Mouse (Mus musculus): ENCODE data around the gene Syne1. TPM values are rescaled to one million over a fixed set of nuclear protein-coding genes. Genes with fewer than 3 reads are reported as not detected.
A peak's percentile ranks its signal among the peaks of the same experiment; 100 is the strongest.

Gene Syne1
- total and polyA plus RNA-seq, 2 experiments from 2014 or later = 25.9 to 71.2 TPM

- TF ChIP-seq EP300 (IDR thresholded peaks at IDR 0.05; ENCODE audit: low read depth) = no peak
- TF ChIP-seq CTCF (IDR thresholded peaks at IDR 0.05; ENCODE audit: low read depth) = 0 out of 2 replicates have a peak, but pooled peaks have one; percentile 9
These were observed 380.9 kb downstream of the Syne1 start for GRCm38 (mm10) chr10:5170425-5170824.

GRCm38 (mm10) chr10:5167481-5167880 is 383.8 kb downstream of the Syne1 start:
- no peak for DNase-seq (ENCODE audit: low spot score)
- Histone ChIP-seq H3K9ac (replicated peaks; ENCODE audit: low read depth, low read length) (no peak overlapping the region), H3K27me3 (ENCODE audit: control insufficient read depth, insufficient read depth, low read length) (no peaks in the 10 kb centered on the region), H3K36me3 (replicated peaks; ENCODE audit: control insufficient read depth, insufficient read depth, low read length) (peaks cover 60% of the 10 kb centered on the region), H3K9me3 (replicated peaks; ENCODE audit: control insufficient read depth, low read length) (no peaks in the 10 kb centered on the region), H3K4me3 (ENCODE audit: low read depth, low read length) (no peak overlapping the region), H3K27ac (ENCODE audit: low read depth) (no peak overlapping the region), H3K4me1 (ENCODE audit: control insufficient read depth, insufficient read depth) (no peaks in the 10 kb centered on the region), H3K4me2 (ENCODE audit: low read depth, low read length) (no peak overlapping the region)
- no peak for ATAC-seq (ENCODE audit: insufficient read depth, low read depth)
- WGBS = 63% methylated on average over 3 of the region's 3 CpGs
- no peak for TF ChIP-seq CTCF (IDR thresholded peaks at IDR 0.05; ENCODE audit: low read depth)
- TF ChIP-seq EP300 (IDR thresholded peaks at IDR 0.05; ENCODE audit: low read depth) = no peak

More at GRCm38 (mm10) chr10:5170425-5170824, 380.9 kb downstream of the Syne1 start:
- Histone ChIP-seq H3K9me3 (replicated peaks; ENCODE audit: control insufficient read depth, low read length) (no peaks in the 10 kb centered on the region), H3K4me1 (ENCODE audit: control insufficient read depth, insufficient read depth) (no peaks in the 10 kb centered on the region), H3K9ac (replicated peaks; ENCODE audit: low read depth, low read length) (no peak overlapping the region), H3K4me2 (ENCODE audit: low read depth, low read length) (no peak overlapping the region), H3K4me3 (ENCODE audit: low read depth, low read length) (no peak overlapping the region), H3K36me3 (replicated peaks; ENCODE audit: control insufficient read depth, insufficient read depth, low read length) (peaks cover 67% of the 10 kb centered on the region), H3K27ac (ENCODE audit: low read depth) (no peak overlapping the region), H3K27me3 (ENCODE audit: control insufficient read depth, insufficient read depth, low read length) (no peaks in the 10 kb centered on the region)
- 82% methylated on average over 1 of the region's 1 CpGs for WGBS
- no peak for ATAC-seq (ENCODE audit: insufficient read depth, low read depth)
- no peak for DNase-seq (ENCODE audit: low spot score)

- Histone ChIP-seq H3K4me2 (ENCODE audit: low read depth, low read length) (no peak overlapping the region), H3K27ac (ENCODE audit: low read depth) (no peak overlapping the region), H3K4me3 (ENCODE audit: low read depth, low read length) (no peak overlapping the region), H3K27me3 (ENCODE audit: control insufficient read depth, insufficient read depth, low read length) (no peaks in the 10 kb centered on the region), H3K36me3 (replicated peaks; ENCODE audit: control insufficient read depth, insufficient read depth, low read length) (peaks cover 47% of the 10 kb centered on the region), H3K9ac (replicated peaks; ENCODE audit: low read depth, low read length) (no peak overlapping the region), H3K9me3 (replicated peaks; ENCODE audit: control insufficient read depth, low read length) (no peaks in the 10 kb centered on the region), H3K4me1 (ENCODE audit: control insufficient read depth, insufficient read depth) (no peaks in the 10 kb centered on the region)
- DNase-seq (ENCODE audit: low spot score) (no peak), ATAC-seq (ENCODE audit: insufficient read depth, low read depth) (no peak)
- TF ChIP-seq EP300 (IDR thresholded peaks at IDR 0.05; ENCODE audit: low read depth) (no peak), CTCF (IDR thresholded peaks at IDR 0.05; ENCODE audit: low read depth) (no peak)
- WGBS = 53% methylated on average over 5 of the region's 5 CpGs
These were observed 385.8 kb downstream of the Syne1 start for GRCm38 (mm10) chr10:5165439-5165838.

DNA sequence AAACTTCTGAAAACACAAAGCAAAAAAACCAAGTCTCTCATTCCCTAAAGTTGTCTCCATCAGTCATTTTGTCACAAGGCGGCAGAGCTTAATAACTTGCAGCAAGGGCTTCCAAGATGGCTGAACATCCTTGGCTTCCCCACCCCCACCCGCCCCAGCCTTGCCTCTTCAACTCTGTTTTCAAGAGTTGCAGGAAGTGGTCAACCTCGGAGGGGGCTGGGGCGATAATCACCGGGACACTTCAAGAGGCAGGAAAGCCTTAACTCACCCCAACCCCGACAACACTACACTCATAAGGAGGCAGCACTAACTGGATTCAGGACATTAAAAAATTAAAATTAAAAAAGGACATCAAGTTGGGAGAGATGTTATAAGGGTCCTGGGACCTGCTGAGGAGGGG is 387.5 kb downstream of the Syne1 start:
- 51% methylated on average over 6 of the region's 6 CpGs for WGBS

DNA sequence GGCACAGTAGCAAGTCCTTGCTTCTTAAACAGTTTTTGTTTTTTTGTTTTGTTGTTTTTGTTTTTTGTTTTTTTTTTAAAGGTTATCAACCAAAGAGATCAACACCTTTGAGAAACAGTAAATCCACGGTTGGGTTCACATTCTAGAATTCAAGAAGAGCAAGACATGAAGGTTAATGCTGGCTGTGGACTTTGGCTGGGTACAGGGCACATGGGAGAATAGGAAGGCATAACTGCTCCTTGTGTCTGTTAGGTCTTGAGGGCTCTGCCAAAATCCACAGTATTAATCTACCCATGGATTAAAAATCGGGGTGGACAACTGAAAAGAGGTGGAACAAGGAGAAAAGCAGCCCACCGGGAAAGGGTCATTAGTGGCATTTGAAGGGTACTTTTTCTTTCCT is 388.0 kb downstream of the Syne1 start:
- Histone ChIP-seq H3K27me3 (ENCODE audit: control insufficient read depth, insufficient read depth, low read length) (no peaks in the 10 kb centered on the region), H3K4me1 (ENCODE audit: control insufficient read depth, insufficient read depth) (no peaks in the 10 kb centered on the region), H3K27ac (ENCODE audit: low read depth) (no peak overlapping the region), H3K9ac (replicated peaks; ENCODE audit: low read depth, low read length) (no peak overlapping the region), H3K4me2 (ENCODE audit: low read depth, low read length) (no peak overlapping the region), H3K9me3 (replicated peaks; ENCODE audit: control insufficient read depth, low read length) (no peaks in the 10 kb centered on the region), H3K36me3 (replicated peaks; ENCODE audit: control insufficient read depth, insufficient read depth, low read length) (peaks cover 46% of the 10 kb centered on the region), H3K4me3 (ENCODE audit: low read depth, low read length) (no peak overlapping the region)
- 74% methylated on average over 3 of the region's 3 CpGs for WGBS
- ATAC-seq (ENCODE audit: insufficient read depth, low read depth) = no peak
- DNase-seq (ENCODE audit: low spot score) = no peak
- TF ChIP-seq EP300 (IDR thresholded peaks at IDR 0.05; ENCODE audit: low read depth) (no peak), CTCF (IDR thresholded peaks at IDR 0.05; ENCODE audit: low read depth) (no peak)

More for the DNA sequence above, 387.5 kb downstream of the Syne1 start:
- Histone ChIP-seq H3K4me2 (ENCODE audit: low read depth, low read length) (no peak overlapping the region), H3K9me3 (replicated peaks; ENCODE audit: control insufficient read depth, low read length) (no peaks in the 10 kb centered on the region), H3K4me3 (ENCODE audit: low read depth, low read length) (no peak overlapping the region), H3K27me3 (ENCODE audit: control insufficient read depth, insufficient read depth, low read length) (no peaks in the 10 kb centered on the region), H3K9ac (replicated peaks; ENCODE audit: low read depth, low read length) (no peak overlapping the region), H3K27ac (ENCODE audit: low read depth) (no peak overlapping the region), H3K36me3 (replicated peaks; ENCODE audit: control insufficient read depth, insufficient read depth, low read length) (peaks cover 51% of the 10 kb centered on the region), H3K4me1 (ENCODE audit: control insufficient read depth, insufficient read depth) (no peaks in the 10 kb centered on the region)
- ATAC-seq (ENCODE audit: insufficient read depth, low read depth) = no peak
- TF ChIP-seq CTCF (IDR thresholded peaks at IDR 0.05; ENCODE audit: low read depth) = no peak
- TF ChIP-seq EP300 (IDR thresholded peaks at IDR 0.05; ENCODE audit: low read depth) = no peak
- no peak for DNase-seq (ENCODE audit: low spot score)

- WGBS = 66% methylated on average over 12 of the region's 12 CpGs
- H3K4me2 ChIP-seq (ENCODE audit: low read depth, low read length) = no peak overlapping the region
- peak; percentile 37 for DNase-seq (ENCODE audit: low spot score)
These were observed 389.8 kb downstream of the Syne1 start for GRCm38 (mm10) chr10:5161394-5161872.

More at GRCm38 (mm10) chr10:5161394-5161872, 389.8 kb downstream of the Syne1 start:
- Histone ChIP-seq H3K36me3 (replicated peaks; ENCODE audit: control insufficient read depth, insufficient read depth, low read length) (peaks cover 32% of the 10 kb centered on the region), H3K9me3 (replicated peaks; ENCODE audit: control insufficient read depth, low read length) (no peaks in the 10 kb centered on the region), H3K9ac (replicated peaks; ENCODE audit: low read depth, low read length) (no peak overlapping the region), H3K27me3 (ENCODE audit: control insufficient read depth, insufficient read depth, low read length) (no peaks in the 10 kb centered on the region), H3K4me3 (ENCODE audit: low read depth, low read length) (no peak overlapping the region), H3K27ac (ENCODE audit: low read depth) (no peak overlapping the region), H3K4me1 (ENCODE audit: control insufficient read depth, insufficient read depth) (no peaks in the 10 kb centered on the region)
- no peak for TF ChIP-seq EP300 (IDR thresholded peaks at IDR 0.05; ENCODE audit: low read depth)
- TF ChIP-seq CTCF (IDR thresholded peaks at IDR 0.05; ENCODE audit: low read depth) = peak; percentile 48
- no peak for ATAC-seq (ENCODE audit: insufficient read depth, low read depth)

Measured in heart, postnatal 0 days (tissue).